Mouse (Mus musculus) lung, embryonic 16.5 days (tissue): ENCODE results near the gene Tgm2. TPM values are rescaled to one million over a fixed set of nuclear protein-coding genes. Genes with fewer than 3 reads are reported as not detected.

Experiments
- ATAC-seq: fragments of 200-750 bp; cut with Nextera tagmentation; 2 replicates; pipeline ENCODE4 v1.8.0; 2017; ENCODE audit warnings: low read depth, mild to moderate bottlenecking, moderate library complexity
- H3K27ac ChIP-seq: fragments of 300-500 bp; sonication (generic); 2 replicates; pipeline ENCODE4 v1.5.1; 2014; ENCODE audit warnings: mild to moderate bottlenecking, control low read depth, low read length
- H3K27me3 ChIP-seq: fragments of 300-500 bp; sonication (generic); 2 replicates; pipeline ENCODE4 v1.6.1; 2014; ENCODE audit warnings: low read depth, low read length, mixed read lengths; ENCODE audit not compliant: control insufficient read depth, insufficient read depth
- H3K36me3 ChIP-seq: fragments of 300-500 bp; sonication (generic); 2 replicates; pipeline ENCODE4 v1.6.1; 2014; ENCODE audit warnings: low read length; ENCODE audit not compliant: control insufficient read depth, insufficient read depth
- H3K4me1 ChIP-seq: fragments of 300-500 bp; sonication (generic); replicated peaks from 2 replicates; pipeline ENCODE4 v1.6.1; 2014; ENCODE audit warnings: low read length, mixed read lengths; ENCODE audit not compliant: control insufficient read depth, insufficient read depth
- H3K4me2 ChIP-seq: fragments of 300-500 bp; sonication (generic); 2 replicates; pipeline ENCODE4 v1.6.1; 2014; ENCODE audit warnings: low read depth, low read length, control low read depth
- H3K4me3 ChIP-seq: fragments of 300-500 bp; sonication (generic); 2 replicates; pipeline ENCODE4 v1.5.1; 2014; ENCODE audit warnings: mild to moderate bottlenecking, low read length, control low read depth
- H3K9ac ChIP-seq: fragments of 300-500 bp; sonication (generic); 2 replicates; pipeline ENCODE4 v1.6.1; 2014; ENCODE audit warnings: low read length, control low read depth
- H3K9me3 ChIP-seq: fragments of 300-500 bp; sonication (generic); 2 replicates; pipeline ENCODE4 v1.6.1; 2016; ENCODE audit warnings: low read length; ENCODE audit not compliant: control insufficient read depth
- WGBS: fragments of 180-500 bp; shearing (Covaris S2); extraction: QIAGEN DNeasy Blood & Tissue Kit; methylation state at CpG from one replicate; pipeline ENCODE4 v1.1.7; 2014; 5-methylcytosine and 5-hydroxymethylcytosine counted together
- polyA plus RNA-seq: library from polyadenylated mRNA; unstranded; fragments of >200 nt; fragmentation: Nextera tagmentation; extraction: Ambion mirVana; gene quantifications from 2 replicates; pipeline ENCODE4 v1.2.1, GENCODE M21; 2015

The Tgm2 gene
- polyA plus RNA-seq, 1 experiment from 2014 or later: 75.8 TPM

GRCm38 (mm10) chr2:158078971-158079370, 67.3 kb downstream of the Tgm2 start:
- Histone ChIP-seq H3K27me3 (no peaks in the 10 kb centered on the region), H3K27ac (no peak overlapping the region), H3K9ac (no peak overlapping the region), H3K4me3 (no peak overlapping the region), H3K4me1 (peaks cover 5% of the 10 kb centered on the region; the same call in 1 of the 2 replicates), H3K9me3 (no peaks in the 10 kb centered on the region), H3K4me2 (no peak overlapping the region), H3K36me3 (peaks cover 16% of the 10 kb centered on the region)
- no peak for ATAC-seq
- WGBS: 76% methylated on average over 7 of the region's 7 CpGs

GRCm38 (mm10) chr2:158077981-158078380, 68.3 kb downstream of the Tgm2 start:
- WGBS: 41% methylated on average over 2 of the region's 2 CpGs
- no peak overlapping the region for H3K4me2 ChIP-seq
- H3K4me3 ChIP-seq: no peak overlapping the region
- H3K9ac ChIP-seq: no peak overlapping the region
- no peak overlapping the region for H3K27ac ChIP-seq
- no peak for ATAC-seq
- peaks cover 18% of the 10 kb centered on the region for H3K36me3 ChIP-seq
- H3K9me3 ChIP-seq: no peaks in the 10 kb centered on the region
- H3K27me3 ChIP-seq: no peaks in the 10 kb centered on the region
- H3K4me1 ChIP-seq: peaks cover 5% of the 10 kb centered on the region; the same call in 1 of the 2 replicates

GRCm38 (mm10) chr2:158076690-158077089, 69.5 kb downstream of the Tgm2 start:
- H3K9me3 ChIP-seq: no peaks in the 10 kb centered on the region
- no peak overlapping the region for H3K9ac ChIP-seq
- H3K4me3 ChIP-seq: no peak overlapping the region
- WGBS: 80% methylated on average over 6 of the region's 6 CpGs
- peaks cover 26% of the 10 kb centered on the region for H3K36me3 ChIP-seq
- no peak overlapping the region for H3K4me2 ChIP-seq
- peaks cover 5% of the 10 kb centered on the region; the same call in 1 of the 2 replicates for H3K4me1 ChIP-seq
- H3K27me3 ChIP-seq: no peaks in the 10 kb centered on the region
- H3K27ac ChIP-seq: no peak overlapping the region
- no peak for ATAC-seq

- ATAC-seq: no peak
- Histone ChIP-seq H3K27me3 (no peaks in the 10 kb centered on the region), H3K9me3 (no peaks in the 10 kb centered on the region), H3K4me3 (no peak overlapping the region), H3K4me2 (no peak overlapping the region), H3K9ac (no peak overlapping the region), H3K27ac (no peak overlapping the region), H3K36me3 (peaks cover 30% of the 10 kb centered on the region), H3K4me1 (no peaks in the 10 kb centered on the region)
- WGBS: 86% methylated on average over 5 of the region's 5 CpGs
These were observed 71.4 kb downstream of the Tgm2 start for GRCm38 (mm10) chr2:158074835-158075234.

- peaks cover 24% of the 10 kb centered on the region; the same call in 1 of the 2 replicates for H3K36me3 ChIP-seq
- no peak for ATAC-seq
- H3K9ac ChIP-seq: no peak overlapping the region
- no peak overlapping the region for H3K27ac ChIP-seq
- H3K27me3 ChIP-seq: no peaks in the 10 kb centered on the region
- 79% methylated on average over 5 of the region's 5 CpGs for WGBS
- no peaks in the 10 kb centered on the region; the same call in 1 of the 2 replicates for H3K4me1 ChIP-seq
- no peak overlapping the region for H3K4me2 ChIP-seq
- no peaks in the 10 kb centered on the region for H3K9me3 ChIP-seq
- H3K4me3 ChIP-seq: no peak overlapping the region
These were observed 74.6 kb downstream of the Tgm2 start for GRCm38 (mm10) chr2:158071633-158071995.

GRCm38 (mm10) chr2:158070885-158071632, 75.2 kb downstream of the Tgm2 start:
- peaks cover 22% of the 10 kb centered on the region; the same call in 1 of the 2 replicates for H3K36me3 ChIP-seq

GRCm38 (mm10) chr2:158068444-158068971, 77.7 kb downstream of the Tgm2 start:
- peaks cover 5% of the 10 kb centered on the region for H3K4me1 ChIP-seq
- peaks cover 14% of the 10 kb centered on the region; the same call in 1 of the 2 replicates for H3K36me3 ChIP-seq
- H3K9ac ChIP-seq: no peak overlapping the region
- H3K9me3 ChIP-seq: no peaks in the 10 kb centered on the region
- no peak for ATAC-seq
- no peak overlapping the region for H3K4me2 ChIP-seq
- H3K27me3 ChIP-seq: no peaks in the 10 kb centered on the region
- no peak overlapping the region for H3K27ac ChIP-seq
- no peak overlapping the region for H3K4me3 ChIP-seq

More at GRCm38 (mm10) chr2:158070885-158071632, 75.2 kb downstream of the Tgm2 start:
- Histone ChIP-seq H3K27me3 (no peaks in the 10 kb centered on the region), H3K4me1 (no peaks in the 10 kb centered on the region; the same call in 1 of the 2 replicates), H3K4me2 (no peak overlapping the region), H3K27ac (no peak overlapping the region), H3K4me3 (no peak overlapping the region), H3K9me3 (no peaks in the 10 kb centered on the region), H3K9ac (no peak overlapping the region)
- WGBS: 56% methylated on average over 3 of the region's 3 CpGs
- peak; percentile 48; the same call in 1 of the 2 replicates for ATAC-seq

GRCm38 (mm10) chr2:158067260-158067824, 78.9 kb downstream of the Tgm2 start:
- Histone ChIP-seq H3K4me1 (peaks cover 5% of the 10 kb centered on the region), H3K9ac (no peak overlapping the region), H3K27ac (peak overlapping the region; percentile 44), H3K36me3 (peaks cover 7% of the 10 kb centered on the region), H3K9me3 (no peaks in the 10 kb centered on the region), H3K27me3 (no peaks in the 10 kb centered on the region), H3K4me2 (no peak overlapping the region), H3K4me3 (no peak overlapping the region)
- peak; percentile 64 for ATAC-seq
- WGBS: 85% methylated on average over 5 of the region's 5 CpGs

- H3K9me3 ChIP-seq: no peaks in the 10 kb centered on the region
- H3K4me2 ChIP-seq: no peak overlapping the region
- H3K4me3 ChIP-seq: no peak overlapping the region
- H3K36me3 ChIP-seq: peaks cover 4% of the 10 kb centered on the region
- H3K27me3 ChIP-seq: no peaks in the 10 kb centered on the region
- H3K9ac ChIP-seq: no peak overlapping the region
- ATAC-seq: no peak
- peaks cover 5% of the 10 kb centered on the region for H3K4me1 ChIP-seq
- no peak overlapping the region for H3K27ac ChIP-seq
These were observed 79.8 kb downstream of the Tgm2 start for GRCm38 (mm10) chr2:158066456-158066855.
